Mouse (Mus musculus) intestine, postnatal 0 days (tissue): ENCODE measurements around the gene Vamp1. TPM values are rescaled to one million over a fixed set of nuclear protein-coding genes. Genes with fewer than 3 reads are reported as not detected.

Source experiments
- ATAC-seq: fragments of 200-750 bp; cut with Nextera tagmentation; 2 replicates; pipeline ENCODE4 v1.8.0; 2017; ENCODE audit warnings: mild to moderate bottlenecking, moderate TSS enrichment, moderate library complexity
- H3K27ac ChIP-seq: fragments of 300-500 bp; sonication (generic); 2 replicates; pipeline ENCODE4 v1.5.1; 2014; ENCODE audit warnings: mild to moderate bottlenecking, low read depth, low read length, moderate library complexity
- H3K27me3 ChIP-seq: fragments of 300-500 bp; sonication (generic); replicated peaks from 2 replicates; pipeline ENCODE4 v1.6.1; 2014; ENCODE audit warnings: low read length, mixed read lengths; ENCODE audit not compliant: control insufficient read depth, insufficient read depth
- H3K36me3 ChIP-seq: fragments of 300-500 bp; sonication (generic); 2 replicates; pipeline ENCODE4 v1.6.1; 2014; ENCODE audit warnings: mild to moderate bottlenecking, moderate library complexity; ENCODE audit not compliant: control insufficient read depth, insufficient read depth
- H3K4me1 ChIP-seq: fragments of 300-500 bp; sonication (generic); replicated peaks from 2 replicates; pipeline ENCODE4 v1.6.1; 2014; ENCODE audit warnings: antibody characterized with exemption, low read length, mixed read lengths; ENCODE audit not compliant: control insufficient read depth, insufficient read depth
- H3K4me2 ChIP-seq: fragments of 300-500 bp; sonication (generic); replicated peaks from 2 replicates; pipeline ENCODE4 v1.6.1; 2014; ENCODE audit warnings: low read depth, mild to moderate bottlenecking, moderate library complexity
- H3K4me3 ChIP-seq: fragments of 300-500 bp; sonication (generic); 2 replicates; pipeline ENCODE4 v1.5.1; 2014; ENCODE audit warnings: low read depth, low read length
- H3K9ac ChIP-seq: fragments of 300-500 bp; sonication (generic); 2 replicates; pipeline ENCODE4 v1.6.1; 2014; ENCODE audit warnings: mild to moderate bottlenecking, low read depth, low read length
- H3K9me3 ChIP-seq: fragments of 300-500 bp; sonication (generic); 2 replicates; pipeline ENCODE4 v1.6.1; 2016; ENCODE audit warnings: mixed run types; ENCODE audit not compliant: control insufficient read depth
- CTCF ChIP-seq: sonication (generic); IDR thresholded peaks from 2 replicates; pipeline ENCODE4 v1.5.1; 2016; ENCODE audit warnings: low read depth, mild to moderate bottlenecking, control low read depth, antibody characterized with exemption, moderate library complexity
- WGBS: fragments of 180-500 bp; shearing (Covaris S2); extraction: QIAGEN DNeasy Blood & Tissue Kit; methylation state at CpG from one replicate; pipeline ENCODE4 v1.1.7; 2014; 5-methylcytosine and 5-hydroxymethylcytosine counted together
- polyA plus RNA-seq: library from polyadenylated mRNA; unstranded; fragments of >200 nt; fragmentation: Nextera tagmentation; extraction: Ambion mirVana; gene quantifications from 2 replicates; pipeline ENCODE4 v1.2.1, GENCODE M21; 2015

The Vamp1 gene
- polyA plus RNA-seq: 2.7 and 3.4 TPM in 2 replicates

DNA sequence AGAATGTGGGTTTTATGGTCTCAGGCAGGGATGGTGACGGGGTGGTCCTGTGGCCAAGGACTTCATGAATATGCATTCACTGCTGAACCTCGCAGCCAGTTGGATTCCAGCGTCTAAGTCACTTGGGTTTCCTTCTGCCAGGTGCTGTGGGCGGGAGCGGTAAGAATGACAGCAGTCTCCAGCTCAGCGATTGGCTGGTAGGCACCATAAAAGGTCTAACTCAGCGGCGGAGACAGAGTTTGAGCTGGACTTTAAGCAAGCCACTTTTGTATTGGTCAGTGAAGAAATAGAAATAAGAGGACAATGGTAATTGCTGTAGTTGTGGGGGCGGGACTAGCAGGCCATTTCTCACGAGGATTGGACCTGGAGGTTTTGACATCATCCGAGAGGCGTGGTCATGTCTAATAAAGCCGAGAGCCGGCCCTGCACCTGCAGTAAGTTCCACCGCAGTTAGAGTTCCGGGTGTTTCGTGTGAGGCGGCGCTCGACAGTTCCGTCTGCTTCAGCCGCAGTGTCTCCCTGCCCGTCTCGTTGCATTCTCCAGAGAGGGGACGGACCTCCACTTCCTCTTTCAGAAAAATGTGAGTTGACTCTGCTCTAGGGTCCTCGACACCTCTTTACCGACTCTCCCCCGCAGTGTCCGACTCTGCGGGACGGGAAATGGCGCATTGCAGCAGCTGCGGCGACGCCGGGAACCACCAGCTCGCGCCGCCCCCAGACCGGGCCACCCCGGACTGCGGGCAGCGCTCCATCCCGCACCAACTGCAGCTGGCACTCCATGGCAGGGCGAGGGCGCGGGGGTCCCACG lies at the start of gene Vamp1:
TSS of gene Vamp1 (plus strand) at position 404 of the 807 bp plus-strand sequence.
- under 1% methylated on average over 48 of the region's 48 CpGs for WGBS

DNA sequence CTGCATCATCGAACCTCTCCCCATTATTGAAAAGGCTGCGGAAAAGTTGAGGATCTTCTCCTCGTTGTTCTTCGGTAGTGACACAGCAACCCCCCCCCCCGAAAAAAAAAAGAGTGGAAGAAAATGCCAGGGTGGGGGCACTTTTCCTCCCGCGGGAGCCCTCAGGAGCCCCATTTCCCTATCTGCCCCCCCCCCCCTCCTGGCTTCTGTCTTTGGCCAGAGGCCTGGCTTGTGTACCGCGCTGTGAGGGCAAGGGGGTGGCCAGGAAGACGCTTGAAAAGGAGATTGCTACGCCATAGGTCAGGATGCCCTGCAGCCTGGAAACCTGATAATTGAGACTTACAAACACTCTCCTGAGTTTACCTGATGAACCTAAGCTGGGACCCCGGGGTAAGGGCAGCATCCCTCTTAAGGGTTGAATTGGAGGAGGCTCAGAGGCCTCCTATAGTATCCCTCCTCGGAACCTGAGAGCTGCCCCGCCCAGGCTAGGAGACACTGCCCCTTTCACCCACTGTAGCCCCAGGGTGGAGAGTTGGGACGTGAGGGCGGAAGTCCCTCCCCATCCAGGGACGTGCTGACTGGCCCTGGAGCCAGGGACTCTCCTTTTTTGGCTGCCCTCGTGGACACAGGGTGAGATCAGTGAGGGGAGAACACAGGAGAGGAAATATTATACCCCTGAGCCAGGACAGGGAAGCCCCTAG lies 49.1 kb upstream of the Vamp1 start, which contains the start of gene Gapdh:
TSS of gene Gapdh (minus strand) at position 417 of the 701 bp plus-strand sequence.
- H3K27me3 ChIP-seq: no peaks in the 10 kb centered on the region
- 0 out of 2 replicates have a peak, but pooled peaks cover 12% of the 10 kb centered on the region for H3K4me1 ChIP-seq
- peak within 1 kb of the TSS; percentile 76 for H3K9ac ChIP-seq
- H3K27ac ChIP-seq: peak within 1 kb of the TSS; percentile 92
- peak within 1 kb of the TSS; percentile 92 for H3K4me2 ChIP-seq
- H3K36me3 ChIP-seq: peaks cover 40% of the 10 kb centered on the region
- WGBS: under 1% methylated on average over 18 of the region's 18 CpGs
- peak; percentile 41 for ATAC-seq
- H3K9me3 ChIP-seq: no peaks in the 10 kb centered on the region
- peak within 1 kb of the TSS; percentile 84 for H3K4me3 ChIP-seq
- TF ChIP-seq CTCF: no peak

More for the DNA sequence above, at the start of gene Vamp1:
- Histone ChIP-seq H3K36me3 (peaks cover 17% of the 10 kb centered on the region), H3K4me3 (peak within 1 kb of the TSS; percentile 51), H3K4me1 (no peaks in the 10 kb centered on the region; the same call in 1 of the 2 replicates), H3K9me3 (no peaks in the 10 kb centered on the region), H3K27ac (peak within 1 kb of the TSS; percentile 43; the same call in 1 of the 2 replicates), H3K9ac (peak within 1 kb of the TSS; percentile 59), H3K4me2 (peak within 1 kb of the TSS; percentile 80), H3K27me3 (0 out of 2 replicates have a peak, but pooled peaks cover 3% of the 10 kb centered on the region)
- ATAC-seq: peak; percentile 98
- 0 out of 2 replicates have a peak, but pooled peaks have one; percentile 3 for TF ChIP-seq CTCF

DNA sequence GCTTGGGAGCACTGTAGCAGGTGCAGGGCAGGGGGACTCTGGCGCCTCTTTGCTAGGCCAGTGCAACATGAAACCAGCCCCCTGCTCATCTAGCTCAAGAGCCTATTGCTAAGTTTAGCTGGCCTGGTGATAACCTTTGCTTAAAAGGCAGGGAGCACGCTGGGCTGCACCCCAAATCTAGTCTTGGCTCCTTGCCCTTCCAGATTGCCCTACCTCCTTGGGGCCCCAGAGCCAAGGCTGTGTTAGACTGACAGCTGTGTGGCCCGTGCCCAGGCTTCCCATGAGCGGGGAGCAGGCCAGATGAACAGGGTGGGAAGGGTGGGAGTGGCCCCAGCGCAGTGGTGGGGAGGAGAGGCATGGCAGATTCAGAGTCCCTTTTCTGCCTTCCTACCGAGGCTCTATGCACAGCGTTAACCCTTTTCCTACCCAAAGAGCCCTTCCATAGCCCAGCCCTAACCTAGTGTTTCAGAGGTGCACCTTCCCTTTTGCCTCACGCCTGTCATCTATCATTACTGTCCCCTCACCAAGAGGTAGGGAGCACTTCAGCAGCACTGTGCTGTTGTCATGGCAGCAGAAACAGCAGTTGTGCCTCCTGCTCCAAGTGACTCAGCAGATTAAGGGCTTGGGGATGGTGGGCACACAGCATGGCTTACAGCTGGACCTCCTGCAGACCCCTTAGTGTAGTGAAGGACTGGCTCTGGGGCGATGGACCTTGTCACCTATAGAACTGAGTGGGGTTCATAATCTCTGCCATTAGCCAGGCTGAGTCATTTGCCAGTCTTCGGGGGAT lies 48.3 kb upstream of the Vamp1 start:
- Histone ChIP-seq H3K4me2 (peak overlapping the region; percentile 92), H3K27ac (peak overlapping the region; percentile 92), H3K36me3 (peaks cover 44% of the 10 kb centered on the region), H3K9ac (peak overlapping the region; percentile 76), H3K4me3 (peak overlapping the region; percentile 84), H3K4me1 (0 out of 2 replicates have a peak, but pooled peaks cover 12% of the 10 kb centered on the region), H3K27me3 (no peaks in the 10 kb centered on the region), H3K9me3 (no peaks in the 10 kb centered on the region)
- peak; percentile 17 for ATAC-seq
- TF ChIP-seq CTCF: no peak
- WGBS: 7% methylated on average over 10 of the region's 10 CpGs

DNA sequence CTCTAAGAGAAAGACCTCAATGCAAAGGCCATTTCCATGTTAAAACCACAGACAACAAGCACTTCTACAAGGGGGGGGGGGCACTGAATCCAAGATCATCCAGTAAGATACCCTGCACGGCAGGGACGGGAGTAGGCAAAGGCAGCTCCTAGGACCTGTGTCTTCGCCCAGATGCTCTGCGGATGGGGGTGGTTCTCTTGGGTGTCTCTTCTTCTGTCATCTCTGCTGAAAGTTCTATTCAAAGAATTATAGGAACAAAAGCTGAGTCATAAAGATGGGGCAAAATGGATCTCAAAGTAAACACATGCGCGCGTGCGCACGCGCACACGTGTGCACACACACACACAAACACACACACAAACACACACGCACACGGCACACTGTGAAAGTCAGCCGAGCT lies 47.3 kb upstream of the Vamp1 start:
- Histone ChIP-seq H3K27ac (peak overlapping the region; percentile 92; the same call in 1 of the 2 replicates), H3K4me3 (no peak overlapping the region), H3K9me3 (no peaks in the 10 kb centered on the region), H3K36me3 (peaks cover 54% of the 10 kb centered on the region), H3K4me1 (0 out of 2 replicates have a peak, but pooled peaks cover 12% of the 10 kb centered on the region), H3K4me2 (no peak overlapping the region), H3K27me3 (no peaks in the 10 kb centered on the region), H3K9ac (no peak overlapping the region)
- ATAC-seq: no peak
- 89% methylated on average over 14 of the region's 14 CpGs for WGBS
- TF ChIP-seq CTCF: no peak

DNA sequence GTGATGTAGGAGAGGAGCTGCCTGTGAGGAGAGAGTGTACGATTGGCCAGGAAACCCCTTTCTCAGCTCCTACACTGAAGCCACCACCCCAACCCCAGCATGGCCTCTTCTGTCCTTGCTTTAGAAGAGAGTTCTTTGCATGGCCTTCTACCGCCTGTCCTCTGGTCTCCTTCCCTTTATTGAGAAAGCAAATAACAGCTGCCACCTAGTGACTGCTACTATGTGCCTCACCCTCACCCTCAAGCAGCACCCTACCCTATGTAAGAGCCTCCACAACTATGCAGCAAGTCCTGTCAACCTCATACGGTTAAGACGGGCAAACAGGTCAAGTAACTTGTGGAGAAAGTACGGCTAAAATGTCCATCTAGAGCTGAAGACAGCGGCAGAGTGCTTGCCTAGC lies 45.2 kb upstream of the Vamp1 start:
- Histone ChIP-seq H3K36me3 (peaks cover 74% of the 10 kb centered on the region), H3K9me3 (no peaks in the 10 kb centered on the region), H3K4me1 (0 out of 2 replicates have a peak, but pooled peaks cover 10% of the 10 kb centered on the region), H3K9ac (no peak overlapping the region), H3K4me2 (no peak overlapping the region), H3K4me3 (no peak overlapping the region), H3K27ac (0 out of 2 replicates have a peak overlapping the region, but pooled peaks have one; percentile 2), H3K27me3 (no peaks in the 10 kb centered on the region)
- WGBS: 69% methylated on average over 6 of the region's 6 CpGs
- no peak for ATAC-seq
- TF ChIP-seq CTCF: peak; percentile 57
